Mouse (Mus musculus) thymus, adult 2 months (tissue): ENCODE data around the gene Gnb5. TPM values are rescaled to one million over a fixed set of nuclear protein-coding genes. Genes with fewer than 3 reads are reported as not detected.

Source experiments
- DNase-seq: peaks from one replicate; pipeline ENCODE4 v3.0.0; 2021
- H3K27ac ChIP-seq: fragments of 200-500 bp; 2 replicates; pipeline ENCODE4 v1.5.1; 2012; ENCODE audit warnings: low read length, control low read depth; ENCODE audit not compliant: control insufficient read depth, insufficient read depth
- H3K27me3 ChIP-seq: fragments of 200-500 bp; 2 replicates; pipeline ENCODE4 v1.6.1; 2012; ENCODE audit warnings: mild to moderate bottlenecking, low read length, moderate library complexity, mixed read lengths; ENCODE audit not compliant: control insufficient read depth, insufficient read depth
- H3K36me3 ChIP-seq: fragments of 200-500 bp; 2 replicates; pipeline ENCODE4 v1.6.1; 2012; ENCODE audit warnings: mild to moderate bottlenecking, low read length, moderate library complexity; ENCODE audit not compliant: control insufficient read depth, insufficient read depth
- H3K4me1 ChIP-seq: fragments of 200-500 bp; replicated peaks from 2 replicates; pipeline ENCODE4 v1.6.1; 2012; ENCODE audit warnings: low read length; ENCODE audit not compliant: control insufficient read depth, insufficient read depth
- H3K4me3 ChIP-seq: fragments of 200-500 bp; 2 replicates; pipeline ENCODE4 v1.5.1; 2012; ENCODE audit warnings: mild to moderate bottlenecking, low read length, control low read depth, moderate library complexity; ENCODE audit not compliant: control insufficient read depth, insufficient read depth
- CTCF ChIP-seq: fragments of 200-500 bp; IDR thresholded peaks from 2 replicates; pipeline ENCODE4 v1.5.1; 2012; ENCODE audit warnings: mild to moderate bottlenecking, control low read depth, low read length, moderate library complexity, borderline replicate concordance; ENCODE audit not compliant: control insufficient read depth, poor library complexity, insufficient read depth; ENCODE audit errors: extremely low read depth
- POLR2A ChIP-seq: fragments of 200-500 bp; IDR thresholded peaks from 2 replicates; pipeline ENCODE4 v1.6.1; 2012; ENCODE audit warnings: mild to moderate bottlenecking, low read length, control low read depth, moderate library complexity; ENCODE audit not compliant: control insufficient read depth, poor library complexity, insufficient read depth; ENCODE audit errors: extremely low read depth
- WGBS: fragments of 180-500 bp; shearing (Covaris S2); methylation state at CpG from one replicate; pipeline ENCODE4 v1.1.7; 2018; 5-methylcytosine and 5-hydroxymethylcytosine counted together
- polyA plus RNA-seq: library from polyadenylated mRNA; depleted of rRNA; stranded (reverse); fragments of >200 nt; gene quantifications from 2 replicates; pipeline ENCODE4 v1.2.3, GENCODE M21; 2012

Gnb5 gene
- polyA plus RNA-seq, 1 experiment, result 7.3 TPM

- TF ChIP-seq POLR2A (no peak), CTCF (no peak)
- no peak for DNase-seq
- 92% methylated on average over 2 of the region's 2 CpGs for WGBS
- Histone ChIP-seq H3K36me3 (no peaks in the 10 kb centered on the region), H3K4me1 (peaks cover 5% of the 10 kb centered on the region; the same call in 1 of the 2 replicates), H3K27ac (no peak overlapping the region), H3K27me3 (no peaks in the 10 kb centered on the region), H3K4me3 (no peak overlapping the region)
These were observed 3.1 kb upstream of the Gnb5 start for GRCm38 (mm10) chr9:75303033-75303432.

GRCm38 (mm10) chr9:75303701-75304261, 2.3 kb upstream of the Gnb5 start:
- no peak for DNase-seq
- Histone ChIP-seq H3K4me3 (no peak overlapping the region), H3K27me3 (no peaks in the 10 kb centered on the region), H3K36me3 (no peaks in the 10 kb centered on the region), H3K4me1 (peaks cover 5% of the 10 kb centered on the region; the same call in 1 of the 2 replicates), H3K27ac (no peak overlapping the region)
- no peak for TF ChIP-seq CTCF
- no peak for TF ChIP-seq POLR2A
- WGBS, result 30% methylated on average over 16 of the region's 16 CpGs

- no peak for DNase-seq
- 73% methylated on average over 7 of the region's 7 CpGs for WGBS
- no peak for TF ChIP-seq CTCF
- TF ChIP-seq POLR2A, result no peak
- Histone ChIP-seq H3K36me3 (no peaks in the 10 kb centered on the region), H3K27me3 (no peaks in the 10 kb centered on the region), H3K4me3 (no peak overlapping the region), H3K4me1 (peaks cover 5% of the 10 kb centered on the region; the same call in 1 of the 2 replicates), H3K27ac (no peak overlapping the region)
These were observed 1.8 kb upstream of the Gnb5 start for GRCm38 (mm10) chr9:75304286-75304685.

- Histone ChIP-seq H3K4me3 (no peak overlapping the region), H3K27ac (no peak overlapping the region), H3K27me3 (no peaks in the 10 kb centered on the region), H3K36me3 (no peaks in the 10 kb centered on the region), H3K4me1 (peaks cover 5% of the 10 kb centered on the region; the same call in 1 of the 2 replicates)
- whole genome bisulfite sequencing, result 93% methylated on average over 5 of the region's 5 CpGs
- DNase-seq, result no peak
- TF ChIP-seq CTCF (no peak), POLR2A (no peak)
These were observed 927 bp downstream of the Gnb5 start for GRCm38 (mm10) chr9:75307015-75307414.

GRCm38 (mm10) chr9:75308621-75309020, 2.5 kb downstream of the Gnb5 start:
- TF ChIP-seq POLR2A, result no peak
- no peak for TF ChIP-seq CTCF
- DNase-seq, result no peak
- Histone ChIP-seq H3K36me3 (no peaks in the 10 kb centered on the region), H3K4me3 (no peak overlapping the region), H3K4me1 (peaks cover 8% of the 10 kb centered on the region), H3K27ac (no peak overlapping the region), H3K27me3 (no peaks in the 10 kb centered on the region)
- whole genome bisulfite sequencing, result 89% methylated on average over 5 of the region's 5 CpGs

GRCm38 (mm10) chr9:75312008-75312407, 5.9 kb downstream of the Gnb5 start:
- DNase-seq, result peak; percentile 83
- Histone ChIP-seq H3K4me3 (no peak overlapping the region), H3K27ac (no peak overlapping the region), H3K27me3 (no peaks in the 10 kb centered on the region), H3K36me3 (no peaks in the 10 kb centered on the region), H3K4me1 (peaks cover 11% of the 10 kb centered on the region)
- 26% methylated on average over 4 of the region's 4 CpGs for WGBS
- TF ChIP-seq POLR2A (no peak), CTCF (no peak)
